In the genomic region with DNA sequence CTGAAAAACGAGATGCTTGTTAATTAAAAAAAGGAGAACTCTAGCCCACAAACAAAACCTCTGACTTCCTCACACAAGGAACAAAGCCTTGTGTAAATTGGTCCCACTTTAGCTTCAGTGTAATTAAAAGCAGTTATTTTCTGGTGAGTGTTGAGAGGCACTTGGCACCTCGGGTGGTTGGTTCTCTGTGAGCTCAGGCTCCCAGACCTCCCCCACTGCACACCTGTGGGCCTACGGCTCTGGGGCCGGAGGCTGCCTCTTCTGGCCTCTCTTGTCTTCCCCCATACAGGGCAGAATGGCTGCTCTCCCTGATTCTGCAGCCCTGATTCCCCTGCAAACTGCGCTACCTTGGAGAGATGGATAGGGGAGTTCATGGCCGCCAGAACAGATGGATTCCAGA, we compare ENCODE assay signal across 12 mouse cellular contexts. TPM values are rescaled to one million over a fixed set of nuclear protein-coding genes. Genes with fewer than 3 reads are reported as not detected.
DNase-seq lines count a peak whose midpoint lies in the region; ATAC-seq and TF ChIP-seq lines count a peak whose summit lies in the region.
"Had no signal": no experiment of that assay in that cellular context is flagged by ENCODE, and none has a peak within 500 bp of the region (broad histone marks: within the 10 kb centered on the region; RNA-seq: fewer than 3 reads in every experiment).

No protein-coding gene starts in this region.

- H3K9me3 ChIP-seq in intestine, postnatal 0 days (ENCODE audit: control insufficient read depth): no peaks in the 10 kb centered on the region
- no peaks in the 10 kb centered on the region for H3K9me3 ChIP-seq in intestine, embryonic 16.5 days (ENCODE audit: control insufficient read depth, low read length)
- H3K9me3 ChIP-seq in stomach, postnatal 0 days (ENCODE audit: control insufficient read depth, low read length): no peaks in the 10 kb centered on the region
- H3K9me3 ChIP-seq: liver, embryonic 13.5 days; neural tube, embryonic 12.5 days had no signal

- no peak for TF ChIP-seq EP300 in stomach, postnatal 0 days (optimal IDR thresholded peaks at IDR 0.05)

- no peaks in the 10 kb centered on the region; the same call in 1 of the 2 replicates for H3K4me1 ChIP-seq in intestine, postnatal 0 days (replicated peaks; ENCODE audit: control insufficient read depth, insufficient read depth, low read length)
- H3K4me1 ChIP-seq in intestine, embryonic 16.5 days (ENCODE audit: control insufficient read depth, insufficient read depth, low read length): peaks cover 9% of the 10 kb centered on the region; the same call in 1 of the 2 replicates
- peaks cover 22% of the 10 kb centered on the region for H3K4me1 ChIP-seq in thymus, adult 2 months (replicated peaks; ENCODE audit: control insufficient read depth, insufficient read depth, low read length)
- no peaks in the 10 kb centered on the region for H3K4me1 ChIP-seq in stomach, postnatal 0 days (replicated peaks; ENCODE audit: control insufficient read depth, insufficient read depth)

- no peak for TF ChIP-seq CTCF in intestine, postnatal 0 days (IDR thresholded peaks at IDR 0.05; ENCODE audit: low read depth)
- no peak for TF ChIP-seq CTCF in thymus, adult 2 months (IDR thresholded peaks at IDR 0.05; ENCODE audit: borderline replicate concordance, control insufficient read depth, extremely low read depth, insufficient read depth, low read length, poor library complexity)
- TF ChIP-seq CTCF in stomach, postnatal 0 days (IDR thresholded peaks at IDR 0.05; ENCODE audit: low read depth): no peak

- ATAC-seq in intestine, postnatal 0 days: no peak
- no peak for ATAC-seq in intestine, embryonic 16.5 days
- ATAC-seq in granulocyte monocyte progenitor cell, adult 5-6 weeks (replicated peaks; ENCODE audit: poor library complexity, severe bottlenecking): peak; percentile 31
- ATAC-seq in stomach, postnatal 0 days (ENCODE audit: low FRiP score, low TSS enrichment): no peak

- no peak for DNase-seq in thymus, adult 2 months
- DNase-seq in thymus, postnatal 0 days (ENCODE audit: low spot score): no peak
- no peak for DNase-seq in stomach, postnatal 0 days (ENCODE audit: low spot score)
- DNase-seq in left cerebral cortex, adult 18-20 months (ENCODE audit: low spot score in 2 of 2): no peak
- DNase-seq: cerebellum, adult 2 months; kidney, postnatal 4 days; liver, embryonic 13.5 days had no signal

- no peaks in the 10 kb centered on the region for H3K27me3 ChIP-seq in intestine, postnatal 0 days (replicated peaks; ENCODE audit: control insufficient read depth, insufficient read depth, low read length)
- no peaks in the 10 kb centered on the region for H3K27me3 ChIP-seq in intestine, embryonic 16.5 days (replicated peaks; ENCODE audit: control insufficient read depth, insufficient read depth, low read length)
- H3K27me3 ChIP-seq in thymus, adult 2 months (ENCODE audit: control insufficient read depth, insufficient read depth, low read length): no peaks in the 10 kb centered on the region
- no peaks in the 10 kb centered on the region for H3K27me3 ChIP-seq in stomach, postnatal 0 days (ENCODE audit: control insufficient read depth, insufficient read depth, low read length)
- H3K27me3 ChIP-seq: liver, embryonic 13.5 days; neural tube, embryonic 12.5 days had no signal

- no peak overlapping the region for H3K9ac ChIP-seq in intestine, postnatal 0 days (ENCODE audit: low read depth, low read length)
- no peak overlapping the region for H3K9ac ChIP-seq in intestine, embryonic 16.5 days (ENCODE audit: low read depth, low read length)
- no peak overlapping the region for H3K9ac ChIP-seq in stomach, postnatal 0 days (ENCODE audit: low read length)
- H3K9ac ChIP-seq: liver, embryonic 13.5 days; neural tube, embryonic 12.5 days had no signal

- 60% methylated on average over 6 of the region's 6 CpGs for WGBS in intestine, postnatal 0 days
- WGBS in intestine, embryonic 16.5 days: 55% methylated on average over 6 of the region's 6 CpGs
- 30% methylated on average over 6 of the region's 6 CpGs for WGBS in thymus, adult 2 months
- WGBS in stomach, postnatal 0 days: 61% methylated on average over 6 of the region's 6 CpGs

- H3K36me3 ChIP-seq in intestine, postnatal 0 days (ENCODE audit: control insufficient read depth, insufficient read depth): peaks cover 29% of the 10 kb centered on the region
- H3K36me3 ChIP-seq in intestine, embryonic 16.5 days (ENCODE audit: control insufficient read depth, insufficient read depth, low read length): peaks cover 9% of the 10 kb centered on the region
- peaks cover 23% of the 10 kb centered on the region for H3K36me3 ChIP-seq in thymus, adult 2 months (ENCODE audit: control insufficient read depth, insufficient read depth, low read length)
- H3K36me3 ChIP-seq in stomach, postnatal 0 days (ENCODE audit: control insufficient read depth, insufficient read depth, low read length): no peaks in the 10 kb centered on the region; the same call in 1 of the 2 replicates

- peak overlapping the region; percentile 54 for H3K27ac ChIP-seq in intestine, postnatal 0 days (ENCODE audit: low read depth, low read length)
- H3K27ac ChIP-seq in intestine, embryonic 16.5 days (ENCODE audit: low read length): no peak overlapping the region
- peak overlapping the region; percentile 18; the same call in 1 of the 2 replicates for H3K27ac ChIP-seq in thymus, adult 2 months (ENCODE audit: control insufficient read depth, insufficient read depth, low read length)
- H3K27ac ChIP-seq in stomach, postnatal 0 days (replicated peaks): 0 out of 2 replicates have a peak overlapping the region, but pooled peaks have one; percentile 14
- H3K27ac ChIP-seq: liver, embryonic 13.5 days; neural tube, embryonic 12.5 days had no signal

- no peak overlapping the region for H3K4me2 ChIP-seq in intestine, postnatal 0 days (replicated peaks; ENCODE audit: low read depth)
- no peak overlapping the region for H3K4me2 ChIP-seq in intestine, embryonic 16.5 days (ENCODE audit: low read depth, low read length)
- no peak overlapping the region for H3K4me2 ChIP-seq in stomach, postnatal 0 days (replicated peaks; ENCODE audit: low read depth)
- H3K4me2 ChIP-seq: heart, embryonic 11.5 days; liver, embryonic 13.5 days; neural tube, embryonic 12.5 days had no signal

- TF ChIP-seq POLR2A in thymus, adult 2 months (IDR thresholded peaks at IDR 0.05; ENCODE audit: control insufficient read depth, extremely low read depth, insufficient read depth, low read length, poor library complexity): no peak

- no peak overlapping the region for H3K4me3 ChIP-seq in intestine, postnatal 0 days (ENCODE audit: low read depth, low read length)
- no peak overlapping the region for H3K4me3 ChIP-seq in intestine, embryonic 16.5 days (ENCODE audit: low read length)
- H3K4me3 ChIP-seq in thymus, adult 2 months (ENCODE audit: control insufficient read depth, insufficient read depth, low read length): no peak overlapping the region
- H3K4me3 ChIP-seq in stomach, postnatal 0 days (ENCODE audit: low read depth, low read length): no peak overlapping the region
- H3K4me3 ChIP-seq: liver, embryonic 13.5 days; neural tube, embryonic 12.5 days had no signal

RNA-seq across cellular contexts. Expression of a gene that starts 49.3 kb away (rescaled TPM):
- polyA plus RNA-seq in intestine, postnatal 0 days (2015; fragmentation: Nextera tagmentation; extraction: Ambion mirVana): 78.6 and 79.8 TPM in 2 replicates
- 111 and 116 TPM in 2 replicates for polyA plus RNA-seq in intestine, embryonic 16.5 days (2015; fragmentation: Nextera tagmentation; extraction: Ambion mirVana)
- polyA plus RNA-seq in thymus, adult 2 months (2012; rRNA removed): 136 and 170 TPM in 2 replicates
- 125 and 126 TPM in 2 replicates for polyA plus RNA-seq in thymus, postnatal 0 days (2015; fragmentation: Nextera tagmentation; extraction: Ambion mirVana)
- total RNA-seq in granulocyte monocyte progenitor cell, adult 5-6 weeks (2014; fragmentation: Nextera tagmentation): 93.0 and 110 TPM in 2 replicates
- total RNA-seq in granulocyte monocyte progenitor cell, adult 5-6 weeks (2017): 63.9 and 67.5 TPM in 2 replicates
- polyA plus RNA-seq in stomach, postnatal 0 days (2015; fragmentation: Nextera tagmentation; extraction: Ambion mirVana): 34.4 and 38.5 TPM in 2 replicates
- total RNA-seq in left cerebral cortex, adult 18-20 months (2021): 100 to 1,000 TPM; 112 to 114 TPM
